Mouse (Mus musculus): Measurements from ENCODE around the gene Vmp1. TPM values are rescaled to one million over a fixed set of nuclear protein-coding genes. Genes with fewer than 3 reads are reported as not detected.

The Vmp1 gene
- total RNA-seq, 2 experiments from 2014 or later = 67.7 to 84.9 TPM

DNA sequence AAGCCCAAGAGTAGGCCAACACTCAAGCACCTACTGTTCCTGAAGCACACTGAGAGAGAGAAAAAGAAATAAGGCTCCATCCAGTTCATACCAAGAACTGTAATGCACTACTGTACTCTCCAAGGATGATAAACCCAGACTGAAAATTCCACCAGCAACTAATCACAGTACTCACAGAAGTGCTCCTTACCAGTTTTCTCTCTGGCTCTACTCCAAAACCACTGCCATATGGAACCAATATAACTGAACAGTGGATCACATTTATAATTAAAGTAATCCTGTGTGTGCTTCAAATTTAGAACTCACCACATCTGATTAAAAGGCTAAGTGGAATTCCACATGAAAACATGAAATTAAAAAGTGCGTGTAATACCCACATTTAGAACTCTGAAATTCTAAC lies 140.8 kb downstream of the Vmp1 start:
- no peak for DNase-seq
- intact Hi-C loops (cut with DNase I; ENCODE audit: low total_unique reads) = no loop called here

GRCm38 (mm10) chr11:86540476-86540845 lies 143.2 kb downstream of the Vmp1 start:
- no peak for DNase-seq
- intact Hi-C loops (cut with DNase I; ENCODE audit: low total_unique reads) = no loop called here

- DNase-seq = no peak
- intact Hi-C loops (cut with DNase I; ENCODE audit: low total_unique reads) = no loop called here
Observed at GRCm38 (mm10) chr11:86539716-86540475, 143.7 kb downstream of the Vmp1 start.

DNA sequence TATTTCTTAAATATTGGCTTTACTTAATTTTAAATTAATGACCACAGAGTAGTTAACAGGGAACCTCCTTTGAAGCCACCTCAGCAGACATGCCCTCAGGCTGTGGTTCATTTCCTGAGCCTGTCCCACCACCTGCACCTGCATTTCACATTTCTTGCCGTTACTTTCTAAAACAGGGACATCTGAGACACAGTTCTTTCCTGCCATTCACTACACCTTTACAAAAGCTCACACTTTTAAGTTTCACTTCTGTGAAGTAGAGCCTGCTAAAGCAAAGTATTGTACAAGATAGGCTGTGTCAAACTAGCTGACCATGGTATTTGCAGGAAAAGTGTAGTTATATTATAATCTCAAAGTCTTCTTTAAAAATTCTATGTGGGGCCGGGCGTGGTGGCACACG lies 144.8 kb downstream of the Vmp1 start:
- DNase-seq = no peak
- intact Hi-C loops (cut with DNase I; ENCODE audit: low total_unique reads) = no loop called here

DNA sequence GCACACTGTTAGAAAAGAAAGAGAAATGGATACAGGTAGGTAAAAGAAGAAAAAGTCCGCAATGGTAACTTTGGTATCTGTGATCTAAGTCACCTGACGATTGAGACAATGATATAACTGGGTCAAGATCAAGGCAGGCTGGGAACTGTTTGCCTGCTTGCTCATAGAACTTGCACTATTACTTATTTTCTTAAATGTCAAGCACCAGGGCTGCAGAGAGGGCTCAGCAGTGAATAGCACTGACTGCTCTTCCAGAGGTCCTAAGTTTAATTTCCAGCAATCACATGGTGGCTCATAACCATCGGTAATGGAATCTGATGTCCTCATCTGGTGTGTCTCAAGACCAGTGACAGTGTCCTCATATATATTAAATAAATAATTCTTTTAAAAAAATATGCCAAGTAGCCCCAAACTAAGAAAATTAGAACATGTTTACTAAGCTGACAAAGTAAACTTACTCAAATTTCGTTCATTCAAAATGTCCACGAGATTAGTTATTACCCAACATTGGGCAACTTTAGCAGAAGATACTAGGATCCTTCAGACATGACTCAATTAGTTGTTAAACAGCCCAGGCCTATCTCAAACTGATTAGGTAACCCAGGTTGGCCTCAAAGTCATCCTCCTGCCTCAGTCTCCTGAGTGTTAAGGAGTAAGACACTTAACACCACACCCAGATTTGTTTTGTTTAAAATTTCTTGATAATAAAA lies 149.3 kb downstream of the Vmp1 start:
- no peak for DNase-seq
- intact Hi-C loops (cut with DNase I; ENCODE audit: low total_unique reads) = no loop called here

Small RNA genes within 50 kb of the gene (microRNA-seq; reads per million reads assigned to microRNA genes)
- gene Mir21a = 5,809 to 22,685 reads per million in 2 experiments

Other genes with a start within 250 kb of the Vmp1 start
- gene Rnft1, start 199.2 kb downstream of the Vmp1 start, total RNA-seq (2021) = 10 to 100 TPM; 38.4 to 54.9 TPM
- 10 to 100 TPM; 28.8 to 28.9 TPM for gene Rps6kb1, start 139.0 kb downstream of the Vmp1 start, total RNA-seq (2021)
- gene Tubd1, start 138.8 kb downstream of the Vmp1 start, total RNA-seq (2021) = 1 to 10 TPM; 4.6 to 4.8 TPM
- gene Ptrh2, start 149 bp upstream of the Vmp1 start, total RNA-seq (2021) = 1 to 10 TPM; 6.5 to 6.8 TPM
- gene Cltc, start 73.7 kb upstream of the Vmp1 start, total RNA-seq (2021) = 100 to 1,000 TPM; 118 to 122 TPM
- gene Dhx40, start 123.9 kb upstream of the Vmp1 start, total RNA-seq (2021) = 10 to 100 TPM; 11.8 to 12.1 TPM

All from gastrocnemius, postnatal 14 days (tissue).